Mouse (Mus musculus) lung, postnatal 0 days (tissue): ENCODE measurements around the gene Gm20388.
A peak's percentile ranks its signal among the peaks of the same experiment; 100 is the strongest.

Experiments used
- CTCF ChIP-seq: IDR thresholded peaks from 2 replicates; pipeline ENCODE4 v1.5.1; 2016; ENCODE audit warnings: antibody characterized with exemption, mild to moderate bottlenecking
- EP300 ChIP-seq: IDR thresholded peaks from 2 replicates; pipeline ENCODE4 v1.6.1; 2016; ENCODE audit warnings: antibody characterized with exemption, mild to moderate bottlenecking, control low read depth

- TF ChIP-seq EP300 (no peak), CTCF (peak; percentile 72)
Measured at GRCm38 (mm10) chr8:122376365-122377231, 2466.0 kb downstream of the Gm20388 start, which contains the start of gene Zc3h18.
